Mouse (Mus musculus) kidney, postnatal 25 days (tissue): ENCODE results near the gene Marc2.
A peak's percentile ranks its signal among the peaks of the same experiment; 100 is the strongest.

Experiments used
- DNase-seq, 2 experiments: peaks; one replicate each; pipeline ENCODE4 v3.0.0; 2021; ENCODE audit warnings: mixed read lengths in 2 of 2

Gene Marc2

GRCm38 (mm10) chr1:184853339-184853738 is 7.1 kb upstream of the Marc2 start:
- peak; percentile 83 to 88 for DNase-seq

GRCm38 (mm10) chr1:184851741-184852618 is 5.7 kb upstream of the Marc2 start:
- DNase-seq = peak; percentile 95 to 96

GRCm38 (mm10) chr1:184851166-184851565 is 4.9 kb upstream of the Marc2 start:
- peak; percentile 63 to 85 for DNase-seq

- no peak for DNase-seq
Measured at GRCm38 (mm10) chr1:184846973-184847372, 722 bp upstream of the Marc2 start.

- peak; percentile 92 to 96 for DNase-seq
Measured at GRCm38 (mm10) chr1:184845111-184846071, 860 bp downstream of the Marc2 start.

GRCm38 (mm10) chr1:184844326-184845066 is 1.8 kb downstream of the Marc2 start:
- peak; percentile 63 to 73 for DNase-seq

GRCm38 (mm10) chr1:184837649-184838048 is 8.6 kb downstream of the Marc2 start:
- no peak for DNase-seq

GRCm38 (mm10) chr1:184836350-184836749 is 9.9 kb downstream of the Marc2 start:
- DNase-seq = no peak

- DNase-seq = no peak
Measured at GRCm38 (mm10) chr1:184833499-184833898, 12.8 kb downstream of the Marc2 start.

- DNase-seq = peak in 1 of 2 experiments; percentile 62
Measured at GRCm38 (mm10) chr1:184832211-184832610, 14.0 kb downstream of the Marc2 start.

- DNase-seq = no peak
Measured at GRCm38 (mm10) chr1:184829897-184830296, 16.4 kb downstream of the Marc2 start.

- DNase-seq = peak; percentile 71 to 89
Measured at GRCm38 (mm10) chr1:184827175-184827701, 19.0 kb downstream of the Marc2 start.

- DNase-seq = peak in 1 of 2 experiments; percentile 68
Measured at GRCm38 (mm10) chr1:184825093-184825492, 21.2 kb downstream of the Marc2 start.

GRCm38 (mm10) chr1:184824439-184824851 is 21.8 kb downstream of the Marc2 start:
- peak; percentile 97 to 98 for DNase-seq

GRCm38 (mm10) chr1:184822678-184823077 is 23.6 kb downstream of the Marc2 start:
- DNase-seq = peak in 1 of 2 experiments; percentile 71

- peak in 1 of 2 experiments; percentile 35 for DNase-seq
Measured at GRCm38 (mm10) chr1:184817768-184818167, 28.5 kb downstream of the Marc2 start.

GRCm38 (mm10) chr1:184811716-184812250 is 34.5 kb downstream of the Marc2 start:
- DNase-seq = peak; percentile 22 to 53

- DNase-seq = peak; percentile 56 to 85
Measured at GRCm38 (mm10) chr1:184810780-184811575, 35.3 kb downstream of the Marc2 start, which contains the start of gene Marc1. Marc1 (minus strand) TSS chr1:184811313.

- DNase-seq = peak in 1 of 2 experiments; percentile 60
Measured at GRCm38 (mm10) chr1:184809578-184810001, 36.7 kb downstream of the Marc2 start.

GRCm38 (mm10) chr1:184808418-184809012 is 37.7 kb downstream of the Marc2 start:
- DNase-seq = no peak
